Mouse (Mus musculus): ENCODE data around the gene Sorbs2. TPM values are rescaled to one million over a fixed set of nuclear protein-coding genes. Genes with fewer than 3 reads are reported as not detected.

Gene Sorbs2
- polyA plus RNA-seq, 1 experiment from 2014 or later = 13.3 TPM

- H3K36me3 ChIP-seq (replicated peaks; ENCODE audit: insufficient read depth, low read length) = no peaks in the 10 kb centered on the region
- TF ChIP-seq EP300 (IDR thresholded peaks at IDR 0.05; ENCODE audit: low read depth) (no peak), CTCF (IDR thresholded peaks at IDR 0.05; ENCODE audit: low read depth) (no peak)
- DNase-seq (no peak), ATAC-seq (no peak)
- no peak overlapping the region for H3K9ac ChIP-seq (replicated peaks)
- no peaks in the 10 kb centered on the region for H3K4me1 ChIP-seq (ENCODE audit: insufficient read depth)
- 26% methylated on average over 11 of the region's 11 CpGs for WGBS (ENCODE audit: insufficient replicate concordance)
- no peaks in the 10 kb centered on the region for H3K27me3 ChIP-seq (ENCODE audit: insufficient read depth, low read length)
- H3K4me3 ChIP-seq (ENCODE audit: low read depth, low read length) = no peak overlapping the region
- no peak overlapping the region for H3K4me2 ChIP-seq (ENCODE audit: low read depth, low read length)
- no peak overlapping the region for H3K27ac ChIP-seq (ENCODE audit: low read depth)
- H3K9me3 ChIP-seq (ENCODE audit: low read length) = no peaks in the 10 kb centered on the region
Measured at GRCm38 (mm10) chr8:45763690-45764342, 256.2 kb downstream of the Sorbs2 start.

- H3K4me3 ChIP-seq (ENCODE audit: low read depth, low read length) = no peak overlapping the region
- no peaks in the 10 kb centered on the region for H3K27me3 ChIP-seq (ENCODE audit: insufficient read depth, low read length)
- H3K9me3 ChIP-seq (ENCODE audit: low read length) = no peaks in the 10 kb centered on the region
- no peaks in the 10 kb centered on the region for H3K4me1 ChIP-seq (ENCODE audit: insufficient read depth)
- ATAC-seq (no peak), DNase-seq (no peak)
- no peak overlapping the region for H3K4me2 ChIP-seq (ENCODE audit: low read depth, low read length)
- H3K27ac ChIP-seq (ENCODE audit: low read depth) = no peak overlapping the region
- peaks cover 5% of the 10 kb centered on the region for H3K36me3 ChIP-seq (replicated peaks; ENCODE audit: insufficient read depth, low read length)
- 49% methylated on average over 11 of the region's 11 CpGs for WGBS (ENCODE audit: insufficient replicate concordance)
- no peak for TF ChIP-seq CTCF (IDR thresholded peaks at IDR 0.05; ENCODE audit: low read depth)
- TF ChIP-seq EP300 (IDR thresholded peaks at IDR 0.05; ENCODE audit: low read depth) = no peak
- no peak overlapping the region for H3K9ac ChIP-seq (replicated peaks)
Measured at GRCm38 (mm10) chr8:45766138-45766537, 258.6 kb downstream of the Sorbs2 start.

DNA sequence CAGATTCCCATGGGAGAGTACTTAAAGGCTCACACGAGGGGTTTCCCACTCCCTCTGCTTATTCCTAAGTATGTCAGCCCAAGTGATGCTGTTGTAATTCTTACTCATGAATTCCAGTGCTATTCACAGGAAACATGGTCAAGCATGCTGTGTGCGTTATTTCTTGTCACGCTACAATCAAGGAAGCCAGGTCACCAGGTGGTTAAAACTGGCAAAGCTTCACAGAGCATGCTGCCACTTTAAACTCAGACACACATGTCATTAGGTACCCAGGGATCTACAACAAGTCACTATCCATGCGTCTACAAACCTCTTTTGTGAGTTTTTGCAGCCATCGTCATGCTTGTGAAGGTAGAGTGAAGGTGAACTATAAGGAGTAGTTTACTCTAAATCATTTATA lies 267.3 kb downstream of the Sorbs2 start:
- Histone ChIP-seq H3K4me1 (ENCODE audit: insufficient read depth) (no peaks in the 10 kb centered on the region), H3K36me3 (replicated peaks; ENCODE audit: insufficient read depth, low read length) (peaks cover 8% of the 10 kb centered on the region), H3K27ac (ENCODE audit: low read depth) (no peak overlapping the region), H3K9me3 (ENCODE audit: low read length) (no peaks in the 10 kb centered on the region), H3K4me3 (ENCODE audit: low read depth, low read length) (no peak overlapping the region), H3K27me3 (ENCODE audit: insufficient read depth, low read length) (no peaks in the 10 kb centered on the region), H3K9ac (replicated peaks) (no peak overlapping the region), H3K4me2 (ENCODE audit: low read depth, low read length) (no peak overlapping the region)
- TF ChIP-seq EP300 (IDR thresholded peaks at IDR 0.05; ENCODE audit: low read depth) = no peak
- TF ChIP-seq CTCF (IDR thresholded peaks at IDR 0.05; ENCODE audit: low read depth) = no peak
- ATAC-seq (no peak), DNase-seq (no peak)
- WGBS (ENCODE audit: insufficient replicate concordance) = 79% methylated on average over 5 of the region's 5 CpGs

- no peak for DNase-seq
- peaks cover 5% of the 10 kb centered on the region for H3K36me3 ChIP-seq (replicated peaks; ENCODE audit: insufficient read depth, low read length)
- H3K4me1 ChIP-seq (ENCODE audit: insufficient read depth) = no peaks in the 10 kb centered on the region
- no peak overlapping the region for H3K4me2 ChIP-seq (ENCODE audit: low read depth, low read length)
- TF ChIP-seq CTCF (IDR thresholded peaks at IDR 0.05; ENCODE audit: low read depth) = no peak
- TF ChIP-seq EP300 (IDR thresholded peaks at IDR 0.05; ENCODE audit: low read depth) = no peak
- 84% methylated on average over 7 of the region's 7 CpGs for WGBS (ENCODE audit: insufficient replicate concordance)
- H3K27me3 ChIP-seq (ENCODE audit: insufficient read depth, low read length) = no peaks in the 10 kb centered on the region
- no peak overlapping the region for H3K27ac ChIP-seq (ENCODE audit: low read depth)
- no peak overlapping the region for H3K4me3 ChIP-seq (ENCODE audit: low read depth, low read length)
- H3K9ac ChIP-seq (replicated peaks) = no peak overlapping the region
- no peaks in the 10 kb centered on the region for H3K9me3 ChIP-seq (ENCODE audit: low read length)
- ATAC-seq = no peak
Measured at GRCm38 (mm10) chr8:45775481-45775880, 267.9 kb downstream of the Sorbs2 start.

- TF ChIP-seq EP300 (IDR thresholded peaks at IDR 0.05; ENCODE audit: low read depth) (no peak), CTCF (IDR thresholded peaks at IDR 0.05; ENCODE audit: low read depth) (no peak)
- Histone ChIP-seq H3K9me3 (ENCODE audit: low read length) (no peaks in the 10 kb centered on the region), H3K4me3 (ENCODE audit: low read depth, low read length) (no peak overlapping the region), H3K9ac (replicated peaks) (no peak overlapping the region), H3K27ac (ENCODE audit: low read depth) (no peak overlapping the region), H3K27me3 (ENCODE audit: insufficient read depth, low read length) (no peaks in the 10 kb centered on the region), H3K4me2 (ENCODE audit: low read depth, low read length) (no peak overlapping the region), H3K36me3 (replicated peaks; ENCODE audit: insufficient read depth, low read length) (peaks cover under 1% of the 10 kb centered on the region; the same call in 1 of the 2 replicates), H3K4me1 (ENCODE audit: insufficient read depth) (no peaks in the 10 kb centered on the region)
- WGBS (ENCODE audit: insufficient replicate concordance) = 78% methylated on average over 9 of the region's 9 CpGs
- DNase-seq (no peak), ATAC-seq (no peak)
Measured at GRCm38 (mm10) chr8:45776366-45776765, 268.8 kb downstream of the Sorbs2 start.

- DNase-seq (no peak), ATAC-seq (no peak)
- Histone ChIP-seq H3K4me3 (ENCODE audit: low read depth, low read length) (no peak overlapping the region), H3K27ac (ENCODE audit: low read depth) (no peak overlapping the region), H3K36me3 (replicated peaks; ENCODE audit: insufficient read depth, low read length) (no peaks in the 10 kb centered on the region), H3K9ac (replicated peaks) (no peak overlapping the region), H3K27me3 (ENCODE audit: insufficient read depth, low read length) (no peaks in the 10 kb centered on the region), H3K4me1 (ENCODE audit: insufficient read depth) (no peaks in the 10 kb centered on the region), H3K9me3 (ENCODE audit: low read length) (no peaks in the 10 kb centered on the region), H3K4me2 (ENCODE audit: low read depth, low read length) (no peak overlapping the region)
- 84% methylated on average over 7 of the region's 7 CpGs for WGBS (ENCODE audit: insufficient replicate concordance)
- TF ChIP-seq EP300 (IDR thresholded peaks at IDR 0.05; ENCODE audit: low read depth) (no peak), CTCF (IDR thresholded peaks at IDR 0.05; ENCODE audit: low read depth) (no peak)
Measured at GRCm38 (mm10) chr8:45776977-45777376, 269.4 kb downstream of the Sorbs2 start.

All from liver, postnatal 0 days (tissue).